Mouse (Mus musculus) lung, embryonic 16.5 days (tissue): ENCODE measurements around the gene Capn1. TPM values are rescaled to one million over a fixed set of nuclear protein-coding genes. Genes with fewer than 3 reads are reported as not detected.
"Not testable (repeated sequence)": the region's sequence is repeated elsewhere in the genome, so short reads cannot be mapped to it uniquely, and the experiment has no call there.

Experiments
- ATAC-seq: fragments of 200-750 bp; cut with Nextera tagmentation; 2 replicates; pipeline ENCODE4 v1.8.0; 2017; ENCODE audit warnings: low read depth, mild to moderate bottlenecking, moderate library complexity
- H3K27ac ChIP-seq: fragments of 300-500 bp; sonication (generic); 2 replicates; pipeline ENCODE4 v1.5.1; 2014; ENCODE audit warnings: mild to moderate bottlenecking, control low read depth, low read length
- H3K27me3 ChIP-seq: fragments of 300-500 bp; sonication (generic); 2 replicates; pipeline ENCODE4 v1.6.1; 2014; ENCODE audit warnings: low read depth, low read length, mixed read lengths; ENCODE audit not compliant: control insufficient read depth, insufficient read depth
- H3K36me3 ChIP-seq: fragments of 300-500 bp; sonication (generic); 2 replicates; pipeline ENCODE4 v1.6.1; 2014; ENCODE audit warnings: low read length; ENCODE audit not compliant: control insufficient read depth, insufficient read depth
- H3K4me1 ChIP-seq: fragments of 300-500 bp; sonication (generic); replicated peaks from 2 replicates; pipeline ENCODE4 v1.6.1; 2014; ENCODE audit warnings: low read length, mixed read lengths; ENCODE audit not compliant: control insufficient read depth, insufficient read depth
- H3K4me2 ChIP-seq: fragments of 300-500 bp; sonication (generic); 2 replicates; pipeline ENCODE4 v1.6.1; 2014; ENCODE audit warnings: low read depth, low read length, control low read depth
- H3K4me3 ChIP-seq: fragments of 300-500 bp; sonication (generic); 2 replicates; pipeline ENCODE4 v1.5.1; 2014; ENCODE audit warnings: mild to moderate bottlenecking, low read length, control low read depth
- H3K9ac ChIP-seq: fragments of 300-500 bp; sonication (generic); 2 replicates; pipeline ENCODE4 v1.6.1; 2014; ENCODE audit warnings: low read length, control low read depth
- H3K9me3 ChIP-seq: fragments of 300-500 bp; sonication (generic); 2 replicates; pipeline ENCODE4 v1.6.1; 2016; ENCODE audit warnings: low read length; ENCODE audit not compliant: control insufficient read depth
- WGBS: fragments of 180-500 bp; shearing (Covaris S2); extraction: QIAGEN DNeasy Blood & Tissue Kit; methylation state at CpG from one replicate; pipeline ENCODE4 v1.1.7; 2014; 5-methylcytosine and 5-hydroxymethylcytosine counted together
- polyA plus RNA-seq: library from polyadenylated mRNA; unstranded; fragments of >200 nt; fragmentation: Nextera tagmentation; extraction: Ambion mirVana; gene quantifications from 2 replicates; pipeline ENCODE4 v1.2.1, GENCODE M21; 2015

Capn1 gene
- polyA plus RNA-seq, 1 experiment from 2014 or later = 12.8 TPM

- H3K4me2 ChIP-seq, ATAC-seq, H3K4me3 ChIP-seq, H3K9me3 ChIP-seq, H3K27ac ChIP-seq, H3K27me3 ChIP-seq, H3K9ac ChIP-seq, H3K36me3 ChIP-seq: not testable (repeated sequence)
- WGBS = 30% methylated on average over 4 of the region's 4 CpGs
- peaks cover 17% of the 10 kb centered on the region for H3K4me1 ChIP-seq
Measured at GRCm38 (mm10) chr19:6044102-6044501, 28.4 kb upstream of the Capn1 start.

GRCm38 (mm10) chr19:6042293-6042692, 26.6 kb upstream of the Capn1 start:
- Histone ChIP-seq H3K36me3 (no peaks in the 10 kb centered on the region), H3K27ac (no peak overlapping the region), H3K9me3 (no peaks in the 10 kb centered on the region), H3K4me2 (no peak overlapping the region), H3K27me3 (no peaks in the 10 kb centered on the region), H3K4me1 (peaks cover 8% of the 10 kb centered on the region), H3K4me3 (no peak overlapping the region), H3K9ac (no peak overlapping the region)
- 76% methylated on average over 9 of the region's 9 CpGs for WGBS
- no peak for ATAC-seq

DNA sequence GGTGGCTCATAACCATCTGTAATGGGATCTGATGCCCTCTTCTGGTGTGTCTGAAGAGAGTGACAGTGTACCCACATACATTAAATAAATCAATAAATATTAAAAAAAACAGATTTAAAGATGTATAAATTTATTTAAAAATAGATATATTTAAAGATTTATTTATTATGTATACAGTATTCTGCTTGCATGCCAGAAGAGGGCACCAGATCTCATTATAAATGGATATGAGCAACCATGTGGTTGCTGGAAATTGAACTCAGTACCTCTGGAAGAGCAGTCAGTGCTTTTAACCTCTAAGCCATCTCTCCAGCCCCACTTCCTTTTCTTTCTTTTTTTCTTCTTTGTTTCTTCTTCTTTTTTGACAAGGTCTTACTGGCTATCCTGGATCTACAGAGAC, 24.3 kb upstream of the Capn1 start:
- Histone ChIP-seq H3K4me2 (no peak overlapping the region), H3K36me3 (no peaks in the 10 kb centered on the region), H3K9me3 (no peaks in the 10 kb centered on the region), H3K4me1 (peaks cover under 1% of the 10 kb centered on the region; the same call in 1 of the 2 replicates), H3K27ac (no peak overlapping the region), H3K4me3 (no peak overlapping the region), H3K9ac (no peak overlapping the region), H3K27me3 (no peaks in the 10 kb centered on the region)
- no peak for ATAC-seq

DNA sequence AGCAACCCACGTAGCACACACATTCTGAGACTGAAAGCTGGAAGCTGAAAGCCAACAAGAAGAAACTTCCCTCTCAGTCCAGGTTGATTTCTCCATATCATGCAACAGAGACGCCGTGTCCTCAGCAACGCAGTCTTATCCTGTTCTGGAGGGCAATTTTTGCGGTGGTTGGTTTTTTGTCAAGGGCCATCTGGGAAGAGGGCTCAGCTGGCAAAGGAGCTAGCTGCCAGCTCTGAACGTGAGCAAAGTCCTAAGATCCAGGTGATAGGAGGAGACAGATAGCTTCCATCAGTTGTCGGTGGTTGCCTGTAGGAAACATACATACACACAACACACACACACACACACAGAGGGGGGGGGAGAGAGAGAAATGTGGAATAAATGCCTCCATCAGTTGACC, 22.6 kb upstream of the Capn1 start:
- Histone ChIP-seq H3K27me3 (no peaks in the 10 kb centered on the region), H3K4me2 (no peak overlapping the region), H3K9me3 (no peaks in the 10 kb centered on the region), H3K4me3 (no peak overlapping the region), H3K27ac (no peak overlapping the region), H3K4me1 (no peaks in the 10 kb centered on the region), H3K9ac (no peak overlapping the region), H3K36me3 (no peaks in the 10 kb centered on the region)
- no peak for ATAC-seq
- 76% methylated on average over 7 of the region's 7 CpGs for WGBS

DNA sequence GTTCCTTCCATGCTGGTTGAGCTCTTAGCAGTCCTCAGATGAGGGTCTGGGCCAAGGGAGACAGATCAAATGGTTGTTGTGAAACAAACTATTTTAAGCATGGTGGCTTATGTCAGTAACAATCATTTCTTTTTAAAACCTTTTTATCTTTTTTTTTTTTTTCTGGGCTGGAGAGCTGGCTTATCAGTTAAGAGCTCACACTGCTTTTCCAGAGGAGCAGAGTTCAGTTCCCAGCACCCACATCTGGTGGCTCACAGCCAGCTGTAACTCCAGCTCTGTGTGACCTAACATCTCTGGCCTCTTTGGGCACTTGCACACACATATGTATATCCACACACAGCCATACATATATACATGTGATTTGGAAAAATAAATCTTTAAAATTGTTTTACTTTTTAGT, 22.0 kb upstream of the Capn1 start:
- ATAC-seq = no peak
- no peaks in the 10 kb centered on the region for H3K27me3 ChIP-seq
- no peak overlapping the region for H3K4me3 ChIP-seq
- no peaks in the 10 kb centered on the region for H3K36me3 ChIP-seq
- no peaks in the 10 kb centered on the region for H3K9me3 ChIP-seq
- no peak overlapping the region for H3K4me2 ChIP-seq
- H3K27ac ChIP-seq = no peak overlapping the region
- no peaks in the 10 kb centered on the region for H3K4me1 ChIP-seq
- no peak overlapping the region for H3K9ac ChIP-seq

- Histone ChIP-seq H3K4me1 (no peaks in the 10 kb centered on the region), H3K9ac (no peak overlapping the region), H3K9me3 (no peaks in the 10 kb centered on the region), H3K36me3 (no peaks in the 10 kb centered on the region), H3K27ac (no peak overlapping the region), H3K27me3 (no peaks in the 10 kb centered on the region), H3K4me2 (no peak overlapping the region), H3K4me3 (no peak overlapping the region)
- no peak for ATAC-seq
- 68% methylated on average over 9 of the region's 9 CpGs for WGBS
Measured at GRCm38 (mm10) chr19:6035966-6036585, 20.4 kb upstream of the Capn1 start.

DNA sequence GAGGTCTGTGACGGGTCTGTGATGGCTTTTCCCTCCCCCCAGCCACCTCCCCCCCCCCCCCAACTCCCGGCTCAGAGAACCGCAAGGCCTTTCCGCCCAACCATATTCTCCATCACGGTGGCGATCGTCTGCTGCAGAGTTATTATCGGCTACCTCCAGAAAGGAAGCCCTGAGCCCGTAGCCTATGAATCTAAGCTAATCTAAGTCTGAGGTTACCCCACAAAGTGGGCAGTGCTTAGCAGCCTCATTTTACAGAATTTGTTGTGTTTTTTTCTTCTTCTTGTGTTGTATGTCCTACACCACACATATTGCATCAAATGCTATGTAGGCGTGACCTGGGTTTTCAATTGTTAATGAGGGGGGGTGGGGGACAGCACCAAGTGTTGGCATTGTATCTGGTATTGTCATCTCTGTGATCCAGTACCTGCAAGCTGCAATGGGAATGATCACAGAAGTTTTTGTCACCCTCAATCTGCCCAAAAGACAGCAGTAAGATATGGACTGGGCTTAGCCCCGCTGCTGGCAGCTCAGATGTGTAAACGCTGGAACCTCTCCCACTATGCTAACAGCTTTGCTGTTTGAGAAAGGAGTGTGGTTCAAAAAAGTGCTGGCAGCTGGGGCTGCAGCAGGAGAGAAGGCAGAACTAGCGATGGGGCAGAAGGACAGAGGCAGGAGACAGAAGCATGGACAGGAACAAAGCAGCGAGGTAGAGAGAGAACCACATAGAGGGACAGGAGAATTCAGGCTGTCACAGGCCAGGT, 15.0 kb upstream of the Capn1 start:
- no peak for ATAC-seq
- H3K36me3 ChIP-seq = no peaks in the 10 kb centered on the region
- 58% methylated on average over 13 of the region's 14 CpGs for WGBS

GRCm38 (mm10) chr19:6029426-6029825, 13.7 kb upstream of the Capn1 start:
- WGBS = 69% methylated on average over 9 of the region's 9 CpGs
- no peak overlapping the region for H3K9ac ChIP-seq

More for the DNA sequence above, 15.0 kb upstream of the Capn1 start:
- Histone ChIP-seq H3K4me2 (no peak overlapping the region), H3K27me3 (no peaks in the 10 kb centered on the region), H3K9ac (peak overlapping the region; percentile 9; the same call in 1 of the 2 replicates), H3K27ac (no peak overlapping the region), H3K4me3 (no peak overlapping the region), H3K9me3 (no peaks in the 10 kb centered on the region), H3K4me1 (no peaks in the 10 kb centered on the region)

DNA sequence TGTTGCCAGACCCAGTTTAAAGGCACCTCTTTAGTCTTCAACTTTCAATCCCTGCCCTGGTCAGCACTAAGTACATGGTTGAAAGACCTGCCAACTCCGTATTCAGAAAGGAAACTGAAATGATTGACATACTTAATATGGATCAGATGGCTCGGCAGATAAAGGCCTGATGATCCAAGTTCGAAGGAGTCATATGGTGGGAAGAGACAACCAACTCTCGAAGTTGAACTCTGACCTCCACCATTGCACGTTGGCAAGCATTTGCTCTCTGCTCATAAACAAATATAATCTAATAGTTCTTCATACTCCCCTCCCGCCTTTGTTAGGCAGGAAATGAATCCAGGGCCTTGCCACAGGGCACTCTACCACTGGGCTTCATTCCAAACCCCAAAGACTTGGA, 13.3 kb upstream of the Capn1 start:
- Histone ChIP-seq H3K9me3 (no peaks in the 10 kb centered on the region), H3K27ac (no peak overlapping the region), H3K4me3 (no peak overlapping the region), H3K9ac (no peak overlapping the region), H3K36me3 (no peaks in the 10 kb centered on the region), H3K4me2 (no peak overlapping the region), H3K27me3 (no peaks in the 10 kb centered on the region), H3K4me1 (no peaks in the 10 kb centered on the region)
- no peak for ATAC-seq
- 52% methylated on average over 6 of the region's 6 CpGs for WGBS

More at GRCm38 (mm10) chr19:6029426-6029825, 13.7 kb upstream of the Capn1 start:
- Histone ChIP-seq H3K27me3 (no peaks in the 10 kb centered on the region), H3K4me3 (no peak overlapping the region), H3K36me3 (no peaks in the 10 kb centered on the region), H3K27ac (no peak overlapping the region), H3K4me1 (no peaks in the 10 kb centered on the region), H3K4me2 (no peak overlapping the region), H3K9me3 (no peaks in the 10 kb centered on the region)
- no peak for ATAC-seq
